Mouse (Mus musculus) limb, embryonic 12.5 days (tissue): ENCODE results near the gene Mrps23. TPM values are rescaled to one million over a fixed set of nuclear protein-coding genes. Genes with fewer than 3 reads are reported as not detected.

Experiments used
- ATAC-seq: fragments of 200-750 bp; cut with Nextera tagmentation; 2 replicates; pipeline ENCODE4 v1.8.0; 2017; ENCODE audit warnings: low read depth, moderate TSS enrichment; ENCODE audit not compliant: insufficient number of reproducible peaks, insufficient read depth, low FRiP score, low TSS enrichment
- H3K27ac ChIP-seq: fragments of 300-500 bp; sonication (generic); 2 replicates; pipeline ENCODE4 v1.5.1; 2016; ENCODE audit warnings: mild to moderate bottlenecking, moderate library complexity
- H3K27me3 ChIP-seq: fragments of 300-500 bp; sonication (generic); 2 replicates; pipeline ENCODE4 v1.6.1; 2016; ENCODE audit warnings: mild to moderate bottlenecking, moderate library complexity
- H3K36me3 ChIP-seq: fragments of 300-500 bp; sonication (generic); 2 replicates; pipeline ENCODE4 v1.6.1; 2016; ENCODE audit warnings: mild to moderate bottlenecking, moderate library complexity
- H3K4me1 ChIP-seq: fragments of 300-500 bp; sonication (generic); replicated peaks from 2 replicates; pipeline ENCODE4 v1.6.1; 2016
- H3K4me2 ChIP-seq: fragments of 300-500 bp; sonication (generic); 2 replicates; pipeline ENCODE4 v1.6.1; 2016; ENCODE audit warnings: mild to moderate bottlenecking, moderate library complexity
- H3K4me3 ChIP-seq: fragments of 300-500 bp; sonication (generic); replicated peaks from 2 replicates; pipeline ENCODE4 v1.5.1; 2016; ENCODE audit warnings: mild to moderate bottlenecking
- H3K9ac ChIP-seq: fragments of 300-500 bp; sonication (generic); replicated peaks from 2 replicates; pipeline ENCODE4 v1.6.1; 2016; ENCODE audit warnings: mild to moderate bottlenecking, moderate library complexity
- H3K9me3 ChIP-seq: fragments of 300-500 bp; sonication (generic); 2 replicates; pipeline ENCODE4 v1.6.1; 2016; ENCODE audit warnings: mild to moderate bottlenecking, moderate library complexity
- WGBS: fragments of 180-500 bp; shearing (Covaris S2); methylation state at CpG from one replicate; pipeline ENCODE4 v1.1.7; 2016; 5-methylcytosine and 5-hydroxymethylcytosine counted together
- polyA plus RNA-seq: library from polyadenylated mRNA; unstranded; fragments of >200 nt; fragmentation: Nextera tagmentation; extraction: Ambion mirVana; gene quantifications from 2 replicates; pipeline ENCODE4 v1.2.1, GENCODE M21; 2016

Gene Mrps23
- polyA plus RNA-seq, 1 experiment from 2014 or later = 59.5 TPM

- peaks cover 13% of the 10 kb centered on the region; the same call in 1 of the 2 replicates for H3K27me3 ChIP-seq
- peak; percentile 57; the same call in 1 of the 2 replicates for ATAC-seq
- H3K9ac ChIP-seq = no peak overlapping the region; the same call in 1 of the 2 replicates
Measured at GRCm38 (mm10) chr11:88252767-88253513, 48.8 kb downstream of the Mrps23 start.

GRCm38 (mm10) chr11:88253514-88254167, 49.5 kb downstream of the Mrps23 start:
- no peak for ATAC-seq
- H3K27me3 ChIP-seq = peaks cover 13% of the 10 kb centered on the region; the same call in 1 of the 2 replicates
- H3K4me3 ChIP-seq = no peak overlapping the region
- H3K4me2 ChIP-seq = no peak overlapping the region
- 47% methylated on average over 7 of the region's 7 CpGs for WGBS
- 0 out of 2 replicates have a peak, but pooled peaks cover under 1% of the 10 kb centered on the region for H3K9me3 ChIP-seq
- H3K9ac ChIP-seq = no peak overlapping the region
- peaks cover 29% of the 10 kb centered on the region for H3K4me1 ChIP-seq
- H3K27ac ChIP-seq = no peak overlapping the region
- H3K36me3 ChIP-seq = no peaks in the 10 kb centered on the region

More at GRCm38 (mm10) chr11:88252767-88253513, 48.8 kb downstream of the Mrps23 start:
- Histone ChIP-seq H3K9me3 (no peaks in the 10 kb centered on the region), H3K4me1 (peaks cover 34% of the 10 kb centered on the region), H3K36me3 (no peaks in the 10 kb centered on the region), H3K4me2 (0 out of 2 replicates have a peak overlapping the region, but pooled peaks have one; percentile 8), H3K27ac (peak overlapping the region; percentile 29; the same call in 1 of the 2 replicates), H3K4me3 (no peak overlapping the region)
- 14% methylated on average over 18 of the region's 18 CpGs for WGBS

GRCm38 (mm10) chr11:88257700-88258099, 53.5 kb downstream of the Mrps23 start:
- Histone ChIP-seq H3K4me2 (no peak overlapping the region), H3K27ac (no peak overlapping the region), H3K27me3 (no peaks in the 10 kb centered on the region), H3K9me3 (0 out of 2 replicates have a peak, but pooled peaks cover 5% of the 10 kb centered on the region), H3K36me3 (no peaks in the 10 kb centered on the region), H3K9ac (no peak overlapping the region), H3K4me1 (peaks cover 13% of the 10 kb centered on the region), H3K4me3 (no peak overlapping the region)
- no peak for ATAC-seq
- 57% methylated on average over 4 of the region's 4 CpGs for WGBS

- no peaks in the 10 kb centered on the region for H3K27me3 ChIP-seq
Measured at GRCm38 (mm10) chr11:88258212-88258611, 54.0 kb downstream of the Mrps23 start.

DNA sequence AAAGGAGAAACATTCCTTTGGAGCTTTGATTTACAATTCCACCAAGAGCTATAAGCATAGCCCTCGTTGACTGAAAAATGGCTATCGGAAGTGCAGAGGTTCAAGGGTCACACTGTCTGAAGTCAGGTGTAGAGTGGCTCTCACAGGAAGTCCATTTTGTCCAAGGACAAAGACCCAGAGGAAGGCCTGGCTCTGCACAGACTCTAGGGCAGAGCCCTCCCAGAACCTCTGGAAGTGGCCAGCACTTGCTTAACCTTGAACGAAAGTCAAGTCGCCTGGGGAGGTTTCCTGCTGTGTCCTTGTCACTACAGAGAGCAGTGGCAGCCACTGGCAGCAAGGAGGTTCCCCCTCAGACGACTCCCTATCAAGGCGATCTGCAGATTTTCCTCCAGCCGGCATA, 56.3 kb downstream of the Mrps23 start:
- H3K9ac ChIP-seq = no peak overlapping the region
- no peak for ATAC-seq
- H3K27ac ChIP-seq = no peak overlapping the region
- 48% methylated on average over 7 of the region's 7 CpGs for WGBS
- no peak overlapping the region for H3K4me2 ChIP-seq
- no peaks in the 10 kb centered on the region for H3K27me3 ChIP-seq
- H3K4me3 ChIP-seq = no peak overlapping the region
- 0 out of 2 replicates have a peak, but pooled peaks cover 5% of the 10 kb centered on the region for H3K9me3 ChIP-seq
- no peaks in the 10 kb centered on the region for H3K36me3 ChIP-seq
- H3K4me1 ChIP-seq = no peaks in the 10 kb centered on the region

More at GRCm38 (mm10) chr11:88258212-88258611, 54.0 kb downstream of the Mrps23 start:
- H3K4me2 ChIP-seq = no peak overlapping the region
- no peak overlapping the region for H3K4me3 ChIP-seq
- no peak overlapping the region for H3K9ac ChIP-seq
- 0 out of 2 replicates have a peak, but pooled peaks cover 5% of the 10 kb centered on the region for H3K9me3 ChIP-seq
- no peaks in the 10 kb centered on the region for H3K36me3 ChIP-seq
- no peak for ATAC-seq
- H3K4me1 ChIP-seq = peaks cover 8% of the 10 kb centered on the region
- H3K27ac ChIP-seq = no peak overlapping the region
- WGBS = 85% methylated on average over 4 of the region's 4 CpGs

Other genes starting within 250 kb of the Mrps23 start
- 23.0 and 23.4 TPM in 2 replicates for gene Dynll2, start 216.9 kb upstream of the Mrps23 start, polyA plus RNA-seq
- gene Srsf1, start 157.0 kb upstream of the Mrps23 start, polyA plus RNA-seq = 505 and 534 TPM in 2 replicates
- 56.0 and 65.8 TPM in 2 replicates for gene Vezf1, start 136.1 kb upstream of the Mrps23 start, polyA plus RNA-seq
- gene Cuedc1, start 106.3 kb upstream of the Mrps23 start, polyA plus RNA-seq = 32.1 and 37.3 TPM in 2 replicates
- gene Ccdc182, start 89.7 kb downstream of the Mrps23 start, polyA plus RNA-seq = 0.29 and 0.40 TPM in 2 replicates